Mouse (Mus musculus) mature B cell (primary cell): ENCODE measurements around the gene Lysmd4.
"Not testable (repeated sequence)": the region's sequence is repeated elsewhere in the genome, so short reads cannot be mapped to it uniquely, and the experiment has no call there.

Experiments
- in situ Hi-C: fragments of 300-500 bp; cut with MboI; formaldehyde crosslinking; loops from 2 replicates; pipeline ENCODE4 v1.14.3; 2019

The Lysmd4 gene

GRCm38 (mm10) chr7:67229701-67230100 is 7.4 kb downstream of the Lysmd4 start:
- in situ Hi-C loops, result loop anchor here (25.0 kb wide), 1 partner anchor 133 kb away; the partner anchor contains the start of gene Mef2a

DNA sequence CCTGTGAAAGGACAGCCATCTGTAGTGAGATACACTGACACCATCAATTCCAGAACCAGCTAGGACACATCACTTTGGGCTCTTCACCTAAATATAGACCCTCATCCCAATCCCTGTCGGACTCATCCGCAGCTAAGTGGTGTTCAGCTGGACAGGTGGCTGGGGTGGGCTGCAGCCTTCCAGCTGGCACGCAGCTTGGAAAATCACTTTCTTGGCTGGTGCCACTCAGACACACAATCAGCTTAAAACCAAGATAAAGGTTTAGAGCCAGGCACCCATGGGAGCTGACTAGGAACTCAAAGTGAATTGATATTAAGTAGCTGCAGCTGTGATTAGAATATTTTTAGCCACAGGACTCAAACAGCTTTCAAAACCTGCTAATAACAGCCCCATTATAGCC is 7.9 kb downstream of the Lysmd4 start:
- in situ Hi-C loops, result loop anchor here (25.0 kb wide), 1 partner anchor 132 kb away; the partner anchor contains the start of gene Mef2a

GRCm38 (mm10) chr7:67230640-67231140 is 8.3 kb downstream of the Lysmd4 start:
- in situ Hi-C loops, result loop anchor here (25.0 kb wide), 1 partner anchor 132 kb away; the partner anchor contains the start of gene Mef2a

- in situ Hi-C loops, result loop anchor here (25.0 kb wide), 1 partner anchor 130 kb away; the partner anchor contains the start of gene Mef2a
These were observed 10.2 kb downstream of the Lysmd4 start for GRCm38 (mm10) chr7:67232504-67232903.

GRCm38 (mm10) chr7:67234797-67235196 is 12.5 kb downstream of the Lysmd4 start:
- in situ Hi-C loops, result loop anchor here (25.0 kb wide), 1 partner anchor 128 kb away; the partner anchor contains the start of gene Mef2a

DNA sequence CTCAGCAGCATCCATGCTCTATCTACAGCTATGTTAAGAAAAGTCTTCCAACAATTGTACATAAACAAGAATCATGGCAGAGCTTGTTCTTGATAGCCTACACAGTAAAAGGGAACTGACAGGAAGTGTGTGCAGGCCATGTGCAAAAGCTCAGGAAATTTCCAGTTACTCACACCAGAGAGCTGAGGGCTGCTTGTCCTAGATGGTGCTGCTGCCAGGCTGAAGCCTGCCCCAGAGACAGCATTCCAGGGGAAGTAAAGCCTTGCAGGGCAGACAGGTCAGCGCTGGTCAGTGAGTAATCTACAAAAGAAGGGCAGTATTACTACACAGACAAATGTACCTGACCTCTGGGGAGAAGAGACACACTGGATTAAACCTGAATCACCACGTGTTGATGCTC is 14.0 kb downstream of the Lysmd4 start:
- in situ Hi-C loops, result loop anchor here (25.0 kb wide), 1 partner anchor 126 kb away; the partner anchor contains the start of gene Mef2a

GRCm38 (mm10) chr7:67237752-67238151 is 15.4 kb downstream of the Lysmd4 start:
- in situ Hi-C loops, result loop anchor here (25.0 kb wide), 1 partner anchor 125 kb away; the partner anchor contains the start of gene Mef2a

GRCm38 (mm10) chr7:67241969-67242368 is 19.6 kb downstream of the Lysmd4 start:
- in situ Hi-C loops, result loop anchor here (25.0 kb wide), 1 partner anchor 120 kb away; the partner anchor contains the start of gene Mef2a

- in situ Hi-C loops, result loop anchor here (25.0 kb wide), 1 partner anchor 119 kb away; the partner anchor contains the start of gene Mef2a
These were observed 21.0 kb downstream of the Lysmd4 start for GRCm38 (mm10) chr7:67243121-67243893.

- in situ Hi-C loops, result loop anchor here (25.0 kb wide), 1 partner anchor 118 kb away; the partner anchor contains the start of gene Mef2a
These were observed 21.5 kb downstream of the Lysmd4 start for GRCm38 (mm10) chr7:67243894-67244282.

- in situ Hi-C loops, result loop anchor here (25.0 kb wide), 1 partner anchor 117 kb away; the partner anchor contains the start of gene Mef2a
These were observed 22.9 kb downstream of the Lysmd4 start for GRCm38 (mm10) chr7:67245255-67245654.

GRCm38 (mm10) chr7:67246067-67246466 is 23.7 kb downstream of the Lysmd4 start:
- in situ Hi-C loops, result loop anchor here (25.0 kb wide), 1 partner anchor 116 kb away; the partner anchor contains the start of gene Mef2a

GRCm38 (mm10) chr7:67259828-67260563 is 37.7 kb downstream of the Lysmd4 start:
- in situ Hi-C loops, result no loop called here

GRCm38 (mm10) chr7:67270447-67270846 is 48.1 kb downstream of the Lysmd4 start:
- in situ Hi-C loops, result not testable (repeated sequence)

DNA sequence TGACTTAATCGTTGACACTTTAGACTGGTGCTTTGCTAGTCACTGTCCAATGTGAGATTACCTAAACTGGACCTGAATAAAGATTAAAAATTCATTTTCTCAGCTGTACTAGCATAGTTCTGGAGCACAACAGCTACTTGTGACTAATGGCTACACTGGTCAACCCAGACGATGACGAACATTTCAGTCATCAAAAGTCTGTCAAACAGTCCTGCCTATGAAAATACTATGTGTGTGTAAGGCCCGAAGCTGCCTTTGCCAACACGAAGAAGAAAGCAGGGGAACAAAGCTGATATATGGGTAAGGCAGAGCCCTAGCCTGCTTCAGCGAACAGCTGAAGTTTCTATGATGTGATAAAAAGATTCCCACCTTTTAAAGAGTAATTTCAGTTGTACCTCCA is 61.2 kb downstream of the Lysmd4 start:
- in situ Hi-C loops, result no loop called here

DNA sequence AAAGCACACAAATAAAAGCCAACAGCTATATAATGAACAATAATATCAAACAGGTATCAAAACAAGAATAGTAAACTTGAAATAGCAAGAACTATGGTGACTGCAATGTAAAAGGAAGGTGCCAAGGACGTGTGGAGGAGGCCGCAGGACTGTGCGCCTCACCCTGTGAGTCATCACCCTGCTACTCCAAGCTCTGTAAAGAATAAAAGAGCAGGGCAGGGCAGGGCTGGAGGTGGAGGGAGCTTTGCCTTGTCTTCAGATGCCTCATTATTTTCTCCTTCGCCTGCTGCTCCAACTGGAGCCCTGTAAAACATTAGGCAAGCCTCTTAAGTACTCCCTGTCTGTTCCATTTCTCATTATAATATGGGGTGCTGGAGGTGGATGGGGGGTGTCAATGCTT is 65.1 kb downstream of the Lysmd4 start:
- in situ Hi-C loops, result no loop called here

DNA sequence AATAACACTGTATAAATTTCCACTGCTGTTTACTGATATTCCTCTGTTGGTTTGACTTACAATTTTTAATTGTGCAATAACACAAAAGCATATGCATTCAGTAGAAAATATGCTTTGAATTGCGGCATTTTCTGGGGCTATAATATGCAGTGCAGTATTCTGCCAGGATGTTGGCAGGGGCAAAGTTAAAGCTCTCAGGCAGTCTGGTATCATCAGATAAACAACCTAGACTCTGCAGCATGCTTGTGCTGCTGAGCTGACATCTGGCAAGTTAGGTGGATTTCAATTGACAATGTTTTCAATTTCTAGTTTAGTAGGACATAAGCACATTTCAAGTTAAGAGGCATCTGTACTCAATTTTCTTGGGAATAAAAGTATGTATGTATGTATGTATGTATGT is 69.0 kb downstream of the Lysmd4 start:
- in situ Hi-C loops, result no loop called here

GRCm38 (mm10) chr7:67296419-67296818 is 74.1 kb downstream of the Lysmd4 start:
- in situ Hi-C loops, result no loop called here

- in situ Hi-C loops, result no loop called here
These were observed 82.6 kb downstream of the Lysmd4 start for GRCm38 (mm10) chr7:67304937-67305336.

- in situ Hi-C loops, result no loop called here
These were observed 84.7 kb downstream of the Lysmd4 start for GRCm38 (mm10) chr7:67307078-67307477.

GRCm38 (mm10) chr7:67308102-67308501 is 85.8 kb downstream of the Lysmd4 start:
- in situ Hi-C loops, result no loop called here

DNA sequence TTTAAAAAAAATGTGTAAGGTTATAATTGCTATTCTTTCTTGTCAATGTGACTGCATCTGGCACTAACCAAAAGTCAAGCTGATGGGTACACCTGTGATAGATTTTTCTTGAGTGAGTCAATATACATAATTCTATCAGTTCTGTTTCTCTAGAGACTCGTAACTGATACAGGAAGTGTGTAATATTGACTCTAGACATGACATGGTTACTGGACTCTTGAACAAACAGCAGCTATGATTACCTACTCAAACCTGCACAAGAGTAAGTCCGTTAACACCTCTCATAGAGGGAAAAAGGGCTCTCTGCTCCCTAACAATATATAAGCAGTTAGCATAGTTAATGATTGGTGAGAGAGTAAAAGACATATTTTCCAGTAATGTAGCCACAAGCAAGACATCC is 87.8 kb downstream of the Lysmd4 start:
- in situ Hi-C loops, result no loop called here
